Mouse (Mus musculus) G1E (cell line): ENCODE results near the gene Myh9. TPM values are rescaled to one million over a fixed set of nuclear protein-coding genes. Genes with fewer than 3 reads are reported as not detected.

Source experiments
- ATAC-seq: 2 replicates; pipeline ENCODE4 v1.8.0; 2016; ENCODE audit warnings: mild to moderate bottlenecking; ENCODE audit not compliant: insufficient number of reproducible peaks, poor library complexity, low FRiP score, severe bottlenecking; ENCODE audit errors: extremely low read depth
- DNase-seq: peaks from one replicate; pipeline ENCODE4 v3.0.0; 2012; ENCODE audit warnings: low spot score
- H3K27me3 ChIP-seq: 2 replicates; pipeline ENCODE4 v1.6.1; 2012; ENCODE audit warnings: mild to moderate bottlenecking, low read length, inconsistent platforms; ENCODE audit not compliant: insufficient read depth
- H3K36me3 ChIP-seq: replicated peaks from 2 replicates; pipeline ENCODE3; 2012; ENCODE audit warnings: mild to moderate bottlenecking, inconsistent platforms
- H3K4me1 ChIP-seq: 2 replicates; pipeline ENCODE4 v1.6.1; 2012; ENCODE audit warnings: low read depth, low read length, inconsistent platforms, mixed read lengths; ENCODE audit not compliant: insufficient read depth
- H3K4me3 ChIP-seq: 2 replicates; pipeline ENCODE4 v1.5.1; 2012; ENCODE audit warnings: low read depth, mild to moderate bottlenecking, inconsistent platforms, low read length, moderate library complexity, mixed read lengths
- H3K9me3 ChIP-seq: replicated peaks from 2 replicates; pipeline ENCODE4 v1.6.1; 2012; ENCODE audit warnings: inconsistent platforms
- CTCF ChIP-seq: IDR thresholded peaks from 2 replicates; pipeline ENCODE4 v1.5.1; 2012; ENCODE audit warnings: low read depth, low read length, inconsistent platforms, mixed read lengths
- GATA1 ChIP-seq: IDR thresholded peaks from 2 replicates; pipeline ENCODE4 v1.6.1; 2012; ENCODE audit warnings: borderline replicate concordance, low read length, inconsistent platforms, mixed read lengths
- GATA2 ChIP-seq: IDR thresholded peaks from 2 replicates; pipeline ENCODE4 v1.6.1; 2012; ENCODE audit warnings: low read depth, low read length, inconsistent platforms, borderline replicate concordance
- POLR2AphosphoS5 ChIP-seq: IDR thresholded peaks from 2 replicates; pipeline ENCODE4 v1.6.1; 2012; ENCODE audit warnings: low read depth, low read length, inconsistent platforms; ENCODE audit not compliant: insufficient replicate concordance
- TAL1 ChIP-seq: conservative IDR thresholded peaks from 2 replicates; pipeline ENCODE4 v1.6.1; 2012; ENCODE audit warnings: low read depth, low read length, inconsistent platforms, mixed read lengths
- polyA plus RNA-seq: library from polyadenylated mRNA; stranded (reverse); fragments of >175 nt; gene quantifications from 2 replicates; pipeline ENCODE4 v1.2.3, GENCODE M21; 2012
- total RNA-seq, 2 experiments: library from RNA; stranded (forward) in 1 of 2; stranded (reverse) in 1 of 2; fragments of 200-1000 nt in 1 of 2; fragments of >200 nt in 1 of 2; fragmentation: Nextera tagmentation in 1 of 2; gene quantifications; 2 replicates each; pipeline ENCODE4 v1.2.3; 2014 to 2017

The Myh9 gene
- total and polyA plus RNA-seq, 3 experiments = 132 to 198 (median 171) TPM

DNA sequence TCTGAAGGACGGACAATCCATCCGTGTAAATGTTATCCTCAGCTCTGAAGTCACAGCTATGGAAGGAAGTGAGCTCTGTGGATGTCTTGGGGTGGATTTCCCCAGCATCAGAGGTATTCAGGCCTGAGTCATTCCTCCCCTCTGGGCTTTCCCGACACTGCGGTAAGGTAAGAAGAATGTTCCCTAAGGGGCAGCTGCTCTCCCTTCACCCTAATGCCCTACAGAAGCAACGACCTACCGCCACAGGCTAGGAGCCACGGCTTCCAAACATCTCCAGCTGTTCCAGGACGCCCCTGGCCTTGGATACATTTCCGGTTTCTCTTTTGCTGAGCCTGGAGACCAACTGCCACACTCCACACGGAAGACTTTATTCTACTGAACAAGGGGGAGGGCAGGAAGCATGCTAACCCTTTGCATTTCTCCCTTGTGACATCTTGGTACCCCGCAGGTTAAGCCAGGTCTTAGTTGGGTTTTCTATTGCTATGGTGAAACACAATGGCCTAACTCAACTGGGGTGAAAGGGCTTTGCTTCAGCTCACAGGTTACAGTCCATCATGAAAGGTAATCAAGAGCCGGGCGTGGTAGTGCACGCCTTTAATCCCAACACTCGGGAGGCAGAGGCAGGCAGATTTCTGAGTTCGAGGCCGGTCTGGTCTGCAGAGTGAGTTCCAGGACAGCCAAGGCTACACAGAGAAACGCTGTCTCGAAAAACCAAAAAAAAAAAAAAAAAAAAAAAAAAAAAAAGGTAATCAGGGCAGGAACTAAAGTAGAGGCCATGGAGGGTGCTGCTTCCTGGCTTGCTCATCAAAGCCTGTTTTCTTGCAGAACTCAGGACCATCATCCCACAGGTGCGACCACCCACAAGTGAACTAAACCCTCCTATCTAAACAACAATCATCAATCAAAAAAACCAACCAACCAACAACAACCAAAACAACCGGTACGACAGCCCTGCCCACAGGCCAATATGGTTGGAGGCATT, 21.3 kb upstream of the Myh9 start:
- Histone ChIP-seq H3K4me3 (no peak overlapping the region), H3K9me3 (no peaks in the 10 kb centered on the region; the same call in 1 of the 2 replicates), H3K4me1 (peaks cover 18% of the 10 kb centered on the region), H3K27me3 (peaks cover 22% of the 10 kb centered on the region), H3K36me3 (no peaks in the 10 kb centered on the region)
- ATAC-seq (no peak), DNase-seq (no peak)
- TF ChIP-seq GATA2 = no peak
- TF ChIP-seq GATA1 = no peak
- TF ChIP-seq POLR2AphosphoS5 = no peak
- no peak for TF ChIP-seq TAL1
- no peak for TF ChIP-seq CTCF

DNA sequence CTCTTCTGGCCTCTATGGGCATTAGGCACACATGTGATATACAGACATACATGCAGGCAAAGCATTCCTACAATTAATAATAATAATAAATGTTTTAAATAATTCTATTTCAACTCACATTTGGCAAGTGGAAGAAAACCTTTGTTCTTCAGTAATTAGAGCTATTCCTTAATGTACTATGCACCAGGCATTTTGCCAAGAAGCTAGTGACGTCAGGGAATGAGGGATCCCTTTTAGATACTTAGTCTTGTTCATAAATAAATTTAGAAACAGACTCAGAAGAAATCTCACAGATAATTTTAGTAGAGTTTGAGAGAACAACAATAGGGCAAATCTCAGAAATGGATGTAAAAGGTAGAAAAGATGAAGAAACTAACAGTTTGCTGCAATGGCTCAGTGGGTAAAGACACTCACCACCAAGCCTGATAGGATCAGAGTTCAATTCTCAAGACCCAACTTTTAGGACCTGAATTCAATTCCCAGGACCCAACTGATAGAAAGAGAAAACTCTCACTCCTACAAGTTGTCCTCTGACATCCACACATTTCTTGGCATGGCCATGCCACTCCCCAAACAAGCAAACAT, 18.2 kb upstream of the Myh9 start:
- Histone ChIP-seq H3K4me1 (peaks cover 20% of the 10 kb centered on the region), H3K4me3 (no peak overlapping the region), H3K27me3 (peaks cover 22% of the 10 kb centered on the region), H3K36me3 (no peaks in the 10 kb centered on the region), H3K9me3 (peaks cover 5% of the 10 kb centered on the region)
- ATAC-seq (no peak), DNase-seq (no peak)
- TF ChIP-seq GATA1 = no peak

DNA sequence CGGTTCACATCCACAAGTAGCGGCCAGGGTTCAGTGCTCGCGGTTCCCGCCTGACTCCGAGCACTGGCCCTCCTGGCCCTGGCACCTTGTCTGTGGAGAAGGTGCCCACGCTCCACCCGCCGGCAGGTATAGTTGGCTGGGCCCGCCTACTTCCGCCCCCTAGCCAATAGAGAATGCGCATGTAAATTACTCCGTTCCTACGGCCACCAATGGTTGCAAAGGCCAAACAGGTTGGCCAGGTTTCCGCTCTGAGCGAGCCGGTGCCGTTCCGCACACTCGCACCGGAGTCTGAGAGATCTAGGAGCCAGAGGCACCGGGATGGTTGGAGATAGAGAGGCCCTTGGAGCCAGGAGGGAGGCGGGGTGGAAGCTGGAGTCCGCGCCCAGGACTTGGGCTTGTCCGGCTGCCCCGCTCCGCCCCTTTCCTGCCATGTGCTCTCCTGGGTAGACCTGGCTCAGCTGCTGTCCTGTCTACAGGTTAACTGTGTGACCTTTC, 15.7 kb upstream of the Myh9 start:
- peaks cover 11% of the 10 kb centered on the region for H3K4me1 ChIP-seq
- ATAC-seq (no peak), DNase-seq (no peak)
- TF ChIP-seq POLR2AphosphoS5 = no peak
- TF ChIP-seq CTCF = no peak
- no peak for TF ChIP-seq GATA1
- TF ChIP-seq GATA2 = no peak
- TF ChIP-seq TAL1 = no peak
- H3K9me3 ChIP-seq = peaks cover 5% of the 10 kb centered on the region
- H3K27me3 ChIP-seq = peaks cover 25% of the 10 kb centered on the region
- no peak overlapping the region for H3K4me3 ChIP-seq
- no peaks in the 10 kb centered on the region for H3K36me3 ChIP-seq

DNA sequence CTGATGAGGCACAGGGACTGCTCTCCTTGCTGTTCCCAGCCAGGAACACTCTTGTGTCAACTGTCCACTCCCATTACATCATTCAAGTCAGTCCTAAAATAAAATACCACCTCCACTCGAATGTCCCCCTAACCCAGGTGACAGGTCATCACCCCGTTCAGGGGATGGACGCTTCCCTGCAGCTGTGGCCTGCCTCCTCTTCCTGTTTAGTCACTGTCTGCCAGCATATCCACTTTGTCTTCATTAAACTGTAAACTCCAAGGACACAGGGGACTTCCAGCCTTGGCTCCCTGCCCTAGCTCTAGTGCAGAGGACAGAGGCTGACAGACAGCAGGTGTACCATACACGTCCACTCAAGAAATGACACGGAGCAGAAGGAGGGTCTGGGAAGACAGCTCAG, 14.6 kb upstream of the Myh9 start:
- Histone ChIP-seq H3K36me3 (no peaks in the 10 kb centered on the region), H3K4me3 (no peak overlapping the region), H3K9me3 (peaks cover 5% of the 10 kb centered on the region), H3K27me3 (peaks cover 25% of the 10 kb centered on the region), H3K4me1 (peaks cover 14% of the 10 kb centered on the region)
- ATAC-seq (no peak), DNase-seq (no peak)
- TF ChIP-seq CTCF (no peak), GATA2 (no peak), GATA1 (no peak), TAL1 (no peak), POLR2AphosphoS5 (no peak)

DNA sequence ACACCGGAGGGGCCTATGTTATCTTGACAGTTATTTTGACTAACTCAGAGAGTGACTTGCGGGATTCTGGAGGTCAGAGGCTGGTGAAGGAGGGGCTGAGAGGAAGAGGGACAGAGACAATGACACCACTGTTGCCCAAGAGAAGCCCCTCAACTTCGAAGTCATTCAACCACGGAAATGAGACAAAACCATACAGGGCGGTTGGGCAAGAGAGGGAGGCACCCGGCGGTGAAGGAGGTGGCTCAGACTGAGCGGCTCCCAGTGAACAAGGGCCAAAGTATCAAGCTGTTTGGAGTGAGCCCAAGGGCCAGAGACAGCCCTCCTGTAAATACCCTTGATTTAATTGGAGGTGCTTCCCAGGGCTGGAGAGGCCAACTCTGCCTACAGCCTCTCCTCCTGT, 13.3 kb upstream of the Myh9 start:
- Histone ChIP-seq H3K27me3 (peaks cover 20% of the 10 kb centered on the region), H3K9me3 (peaks cover 5% of the 10 kb centered on the region), H3K4me3 (no peak overlapping the region), H3K4me1 (peaks cover 21% of the 10 kb centered on the region), H3K36me3 (no peaks in the 10 kb centered on the region)
- DNase-seq (no peak), ATAC-seq (no peak)
- TF ChIP-seq TAL1 (no peak), POLR2AphosphoS5 (no peak), GATA1 (no peak), GATA2 (no peak), CTCF (no peak)

DNA sequence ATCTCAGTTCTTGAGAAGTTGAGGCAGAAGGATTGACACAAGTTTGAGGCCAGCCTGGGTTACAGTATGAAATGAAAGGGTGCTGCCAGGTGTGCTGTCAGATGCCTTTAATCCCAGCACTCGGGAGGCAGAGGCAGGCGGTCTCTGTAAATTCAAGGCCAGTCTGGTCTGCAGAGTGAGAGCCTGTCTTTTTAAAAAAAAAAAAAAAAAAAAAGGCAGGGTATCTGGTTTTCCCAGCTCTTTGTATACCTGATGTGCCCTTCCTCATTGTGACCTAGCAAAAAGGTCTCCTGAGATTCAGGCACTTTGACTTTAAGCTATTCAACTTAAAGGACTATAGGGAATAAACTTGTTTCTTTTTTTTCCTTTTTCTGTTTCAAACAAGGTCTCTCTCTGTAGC, 10.0 kb upstream of the Myh9 start:
- TF ChIP-seq GATA1 (no peak), CTCF (no peak), TAL1 (no peak), GATA2 (no peak), POLR2AphosphoS5 (no peak)
- no peak for DNase-seq
- H3K4me1 ChIP-seq = peaks cover 52% of the 10 kb centered on the region
- H3K9me3 ChIP-seq = no peaks in the 10 kb centered on the region
- H3K4me3 ChIP-seq = no peak overlapping the region
- no peak for ATAC-seq
- H3K27me3 ChIP-seq = peaks cover 16% of the 10 kb centered on the region
- H3K36me3 ChIP-seq = no peaks in the 10 kb centered on the region
